Mouse (Mus musculus): Measurements from ENCODE around the gene Anxa9. TPM values are rescaled to one million over a fixed set of nuclear protein-coding genes. Genes with fewer than 3 reads are reported as not detected.
A peak's percentile ranks its signal among the peaks of the same experiment; 100 is the strongest.

Gene Anxa9
- polyA plus RNA-seq, 1 experiment from 2014 or later: 0.84 TPM

DNA sequence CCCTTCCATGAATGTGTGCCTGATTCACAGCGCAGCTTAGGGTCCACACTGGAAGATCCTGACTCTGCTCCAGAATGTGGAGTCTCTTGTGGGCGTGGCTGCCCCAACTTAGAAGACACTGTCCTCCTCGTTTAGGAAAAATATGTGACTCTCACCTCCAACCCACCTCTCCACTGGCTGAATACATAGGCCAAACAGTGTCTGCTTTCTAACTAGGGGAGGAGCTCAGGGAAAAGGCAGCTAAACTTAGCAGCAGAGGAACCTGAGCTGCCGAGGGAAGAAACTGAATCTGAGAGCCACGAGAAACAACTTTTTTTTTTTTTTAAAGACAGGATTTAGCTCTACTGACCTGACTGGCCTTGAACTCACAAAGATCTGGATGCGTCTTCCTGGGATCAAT is 31.8 kb downstream of the Anxa9 start:
- H3K36me3 ChIP-seq (ENCODE audit: control insufficient read depth, insufficient read depth, low read length): no peaks in the 10 kb centered on the region; the same call in 1 of the 2 replicates
- no peak overlapping the region for H3K9ac ChIP-seq (ENCODE audit: low read depth, low read length)
- no peak overlapping the region for H3K4me3 ChIP-seq (ENCODE audit: low read depth, low read length)
- 66% methylated on average over 6 of the region's 6 CpGs for WGBS (ENCODE audit: insufficient replicate concordance)
- H3K27me3 ChIP-seq (ENCODE audit: control insufficient read depth, insufficient read depth, low read length): no peaks in the 10 kb centered on the region
- no peaks in the 10 kb centered on the region for H3K4me1 ChIP-seq (ENCODE audit: control insufficient read depth, insufficient read depth, low read length)
- H3K9me3 ChIP-seq (replicated peaks; ENCODE audit: control insufficient read depth, low read length): no peaks in the 10 kb centered on the region
- no peak for ATAC-seq (replicated peaks; ENCODE audit: insufficient number of reproducible peaks, low FRiP score, low TSS enrichment)
- no peak overlapping the region for H3K4me2 ChIP-seq
- H3K27ac ChIP-seq (ENCODE audit: low read depth, low read length): peak overlapping the region; percentile 15; the same call in 1 of the 2 replicates

DNA sequence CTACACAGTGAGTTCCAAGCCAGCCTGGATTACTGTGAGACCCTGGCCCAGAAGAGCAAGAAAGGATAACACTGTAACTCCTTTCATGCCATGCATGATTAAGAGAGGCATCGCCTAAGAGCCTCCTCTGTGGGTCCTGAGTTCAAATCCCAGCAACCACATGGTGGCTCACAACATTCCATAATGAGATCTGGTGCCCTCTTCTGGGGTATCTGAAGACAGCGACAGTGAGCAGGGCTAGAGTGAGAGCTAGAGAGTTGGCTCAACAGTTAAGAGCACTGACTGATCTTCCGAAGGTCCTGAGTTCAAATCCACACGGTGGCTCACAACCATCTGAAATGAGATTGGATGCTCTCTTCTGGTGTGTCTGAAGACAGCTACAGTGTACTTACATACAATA is 32.5 kb downstream of the Anxa9 start:
- Histone ChIP-seq H3K4me3 (ENCODE audit: low read depth, low read length) (no peak overlapping the region), H3K9ac (ENCODE audit: low read depth, low read length) (no peak overlapping the region), H3K27ac (ENCODE audit: low read depth, low read length) (no peak overlapping the region), H3K9me3 (replicated peaks; ENCODE audit: control insufficient read depth, low read length) (no peaks in the 10 kb centered on the region), H3K36me3 (ENCODE audit: control insufficient read depth, insufficient read depth, low read length) (no peaks in the 10 kb centered on the region; the same call in 1 of the 2 replicates), H3K4me1 (ENCODE audit: control insufficient read depth, insufficient read depth, low read length) (no peaks in the 10 kb centered on the region), H3K27me3 (ENCODE audit: control insufficient read depth, insufficient read depth, low read length) (no peaks in the 10 kb centered on the region), H3K4me2 (no peak overlapping the region)
- WGBS (ENCODE audit: insufficient replicate concordance): 90% methylated on average over 4 of the region's 4 CpGs
- ATAC-seq (replicated peaks; ENCODE audit: insufficient number of reproducible peaks, low FRiP score, low TSS enrichment): no peak

DNA sequence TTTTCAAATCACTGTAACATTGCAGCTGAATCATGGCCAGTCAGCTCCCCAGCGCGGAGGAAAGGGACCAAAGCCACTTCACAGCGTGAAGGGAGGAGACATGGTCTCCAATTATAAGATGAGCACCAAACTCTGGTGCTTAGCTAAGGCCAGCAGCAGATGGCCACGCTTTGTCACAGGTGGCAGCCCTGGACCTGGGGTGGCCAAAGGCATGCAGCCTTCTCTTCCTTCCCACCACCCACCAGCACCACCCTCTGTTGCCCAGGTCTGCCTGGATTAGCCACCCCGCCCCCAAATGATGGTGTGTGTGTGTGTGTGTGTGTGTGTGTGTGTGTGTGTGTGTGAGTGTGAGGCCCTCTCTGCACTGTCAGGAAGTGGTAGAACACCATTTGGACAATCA is 33.5 kb downstream of the Anxa9 start:
- H3K4me2 ChIP-seq: no peak overlapping the region
- no peak overlapping the region for H3K4me3 ChIP-seq (ENCODE audit: low read depth, low read length)
- no peak overlapping the region for H3K9ac ChIP-seq (ENCODE audit: low read depth, low read length)
- ATAC-seq (replicated peaks; ENCODE audit: insufficient number of reproducible peaks, low FRiP score, low TSS enrichment): no peak
- whole genome bisulfite sequencing (ENCODE audit: insufficient replicate concordance): 80% methylated on average over 5 of the region's 5 CpGs
- no peak overlapping the region for H3K27ac ChIP-seq (ENCODE audit: low read depth, low read length)
- H3K27me3 ChIP-seq (ENCODE audit: control insufficient read depth, insufficient read depth, low read length): no peaks in the 10 kb centered on the region
- no peaks in the 10 kb centered on the region for H3K9me3 ChIP-seq (replicated peaks; ENCODE audit: control insufficient read depth, low read length)
- H3K4me1 ChIP-seq (ENCODE audit: control insufficient read depth, insufficient read depth, low read length): no peaks in the 10 kb centered on the region
- H3K36me3 ChIP-seq (ENCODE audit: control insufficient read depth, insufficient read depth, low read length): no peaks in the 10 kb centered on the region; the same call in 1 of the 2 replicates

DNA sequence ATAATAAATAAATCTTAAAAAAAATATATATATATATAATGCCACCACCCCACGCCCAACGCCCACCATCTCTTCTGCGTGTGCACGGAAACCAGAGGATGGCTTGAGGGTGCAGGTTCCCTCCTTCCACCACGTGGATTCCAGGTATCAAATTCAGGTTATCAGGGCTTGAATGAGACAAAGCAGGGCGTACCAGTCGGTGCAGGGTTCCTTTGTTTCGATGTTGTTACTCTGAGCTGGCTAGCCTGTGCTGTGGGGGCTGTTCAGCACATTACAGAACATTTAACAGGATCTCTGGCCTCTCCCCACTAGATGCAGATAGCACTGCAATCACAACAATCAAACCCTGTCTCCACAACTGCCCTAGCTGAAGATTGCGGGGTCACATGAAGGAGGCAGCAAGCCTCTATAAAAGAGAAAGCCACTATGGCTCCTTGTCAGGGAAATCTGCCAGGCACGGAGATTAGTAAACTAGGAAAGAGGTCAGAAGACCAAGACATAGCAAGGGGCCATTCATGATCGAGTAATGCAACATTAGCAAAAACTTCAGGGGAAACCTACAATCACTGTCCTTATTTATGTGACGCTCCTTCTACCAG is 36.1 kb downstream of the Anxa9 start:
- no peak overlapping the region for H3K27ac ChIP-seq (ENCODE audit: low read depth, low read length)
- 77% methylated on average over 12 of the region's 12 CpGs for WGBS (ENCODE audit: insufficient replicate concordance)
- no peaks in the 10 kb centered on the region for H3K9me3 ChIP-seq (replicated peaks; ENCODE audit: control insufficient read depth, low read length)
- no peak overlapping the region for H3K4me3 ChIP-seq (ENCODE audit: low read depth, low read length)
- H3K27me3 ChIP-seq (ENCODE audit: control insufficient read depth, insufficient read depth, low read length): no peaks in the 10 kb centered on the region
- no peak for ATAC-seq (replicated peaks; ENCODE audit: insufficient number of reproducible peaks, low FRiP score, low TSS enrichment)
- H3K36me3 ChIP-seq (ENCODE audit: control insufficient read depth, insufficient read depth, low read length): peaks cover 14% of the 10 kb centered on the region
- H3K9ac ChIP-seq (ENCODE audit: low read depth, low read length): no peak overlapping the region
- H3K4me2 ChIP-seq: no peak overlapping the region
- no peaks in the 10 kb centered on the region for H3K4me1 ChIP-seq (ENCODE audit: control insufficient read depth, insufficient read depth, low read length)

DNA sequence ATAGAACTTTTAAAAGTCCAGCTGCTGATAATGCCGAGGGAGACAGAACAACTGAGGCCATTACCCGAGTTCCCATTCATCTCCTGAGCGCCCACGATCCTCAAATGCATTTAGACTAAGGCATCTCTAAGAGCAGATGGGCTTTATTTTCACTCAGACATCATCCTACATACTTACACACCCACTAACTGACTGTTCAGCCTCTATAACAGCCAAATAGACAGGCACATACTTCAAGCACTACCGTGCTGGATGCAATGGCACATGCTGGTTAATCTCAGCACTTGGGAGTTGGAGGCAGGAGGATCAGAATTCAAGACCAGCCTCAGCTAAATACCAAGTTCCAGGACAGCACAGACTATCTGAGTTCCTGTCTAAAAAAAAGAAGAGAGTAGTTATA is 37.2 kb downstream of the Anxa9 start:
- no peak for ATAC-seq (replicated peaks; ENCODE audit: insufficient number of reproducible peaks, low FRiP score, low TSS enrichment)
- Histone ChIP-seq H3K36me3 (ENCODE audit: control insufficient read depth, insufficient read depth, low read length) (peaks cover 17% of the 10 kb centered on the region), H3K4me3 (ENCODE audit: low read depth, low read length) (no peak overlapping the region), H3K9ac (ENCODE audit: low read depth, low read length) (no peak overlapping the region), H3K4me2 (no peak overlapping the region), H3K4me1 (ENCODE audit: control insufficient read depth, insufficient read depth, low read length) (no peaks in the 10 kb centered on the region), H3K27me3 (ENCODE audit: control insufficient read depth, insufficient read depth, low read length) (no peaks in the 10 kb centered on the region), H3K27ac (ENCODE audit: low read depth, low read length) (no peak overlapping the region), H3K9me3 (replicated peaks; ENCODE audit: control insufficient read depth, low read length) (no peaks in the 10 kb centered on the region)
- 79% methylated on average over 5 of the region's 5 CpGs for WGBS (ENCODE audit: insufficient replicate concordance)

GRCm38 (mm10) chr3:95267855-95268254 is 39.1 kb downstream of the Anxa9 start:
- H3K36me3 ChIP-seq (ENCODE audit: control insufficient read depth, insufficient read depth, low read length): peaks cover 23% of the 10 kb centered on the region
- no peak for ATAC-seq (replicated peaks; ENCODE audit: insufficient number of reproducible peaks, low FRiP score, low TSS enrichment)

GRCm38 (mm10) chr3:95266052-95266451 is 40.9 kb downstream of the Anxa9 start:
- Histone ChIP-seq H3K27me3 (ENCODE audit: control insufficient read depth, insufficient read depth, low read length) (no peaks in the 10 kb centered on the region), H3K36me3 (ENCODE audit: control insufficient read depth, insufficient read depth, low read length) (peaks cover 27% of the 10 kb centered on the region), H3K4me2 (no peak overlapping the region), H3K9ac (ENCODE audit: low read depth, low read length) (no peak overlapping the region), H3K27ac (ENCODE audit: low read depth, low read length) (no peak overlapping the region), H3K4me1 (ENCODE audit: control insufficient read depth, insufficient read depth, low read length) (peaks cover 4% of the 10 kb centered on the region; the same call in 1 of the 2 replicates), H3K9me3 (replicated peaks; ENCODE audit: control insufficient read depth, low read length) (no peaks in the 10 kb centered on the region), H3K4me3 (ENCODE audit: low read depth, low read length) (no peak overlapping the region)
- ATAC-seq (replicated peaks; ENCODE audit: insufficient number of reproducible peaks, low FRiP score, low TSS enrichment): no peak
- WGBS (ENCODE audit: insufficient replicate concordance): 93% methylated on average over 3 of the region's 3 CpGs

More at GRCm38 (mm10) chr3:95267855-95268254, 39.1 kb downstream of the Anxa9 start:
- Histone ChIP-seq H3K9me3 (replicated peaks; ENCODE audit: control insufficient read depth, low read length) (no peaks in the 10 kb centered on the region), H3K4me1 (ENCODE audit: control insufficient read depth, insufficient read depth, low read length) (peaks cover 4% of the 10 kb centered on the region; the same call in 1 of the 2 replicates), H3K9ac (ENCODE audit: low read depth, low read length) (no peak overlapping the region), H3K27ac (ENCODE audit: low read depth, low read length) (no peak overlapping the region), H3K4me3 (ENCODE audit: low read depth, low read length) (no peak overlapping the region), H3K4me2 (no peak overlapping the region), H3K27me3 (ENCODE audit: control insufficient read depth, insufficient read depth, low read length) (no peaks in the 10 kb centered on the region)

- Histone ChIP-seq H3K4me3 (ENCODE audit: low read depth, low read length) (no peak overlapping the region), H3K4me2 (no peak overlapping the region), H3K4me1 (ENCODE audit: control insufficient read depth, insufficient read depth, low read length) (peaks cover 4% of the 10 kb centered on the region; the same call in 1 of the 2 replicates), H3K27ac (ENCODE audit: low read depth, low read length) (no peak overlapping the region), H3K9me3 (replicated peaks; ENCODE audit: control insufficient read depth, low read length) (no peaks in the 10 kb centered on the region), H3K9ac (ENCODE audit: low read depth, low read length) (no peak overlapping the region), H3K27me3 (ENCODE audit: control insufficient read depth, insufficient read depth, low read length) (no peaks in the 10 kb centered on the region), H3K36me3 (ENCODE audit: control insufficient read depth, insufficient read depth, low read length) (peaks cover 29% of the 10 kb centered on the region)
- ATAC-seq (replicated peaks; ENCODE audit: insufficient number of reproducible peaks, low FRiP score, low TSS enrichment): no peak
- WGBS (ENCODE audit: insufficient replicate concordance): 83% methylated on average over 1 of the region's 1 CpGs
Measured at GRCm38 (mm10) chr3:95264724-95265123, 42.3 kb downstream of the Anxa9 start.

DNA sequence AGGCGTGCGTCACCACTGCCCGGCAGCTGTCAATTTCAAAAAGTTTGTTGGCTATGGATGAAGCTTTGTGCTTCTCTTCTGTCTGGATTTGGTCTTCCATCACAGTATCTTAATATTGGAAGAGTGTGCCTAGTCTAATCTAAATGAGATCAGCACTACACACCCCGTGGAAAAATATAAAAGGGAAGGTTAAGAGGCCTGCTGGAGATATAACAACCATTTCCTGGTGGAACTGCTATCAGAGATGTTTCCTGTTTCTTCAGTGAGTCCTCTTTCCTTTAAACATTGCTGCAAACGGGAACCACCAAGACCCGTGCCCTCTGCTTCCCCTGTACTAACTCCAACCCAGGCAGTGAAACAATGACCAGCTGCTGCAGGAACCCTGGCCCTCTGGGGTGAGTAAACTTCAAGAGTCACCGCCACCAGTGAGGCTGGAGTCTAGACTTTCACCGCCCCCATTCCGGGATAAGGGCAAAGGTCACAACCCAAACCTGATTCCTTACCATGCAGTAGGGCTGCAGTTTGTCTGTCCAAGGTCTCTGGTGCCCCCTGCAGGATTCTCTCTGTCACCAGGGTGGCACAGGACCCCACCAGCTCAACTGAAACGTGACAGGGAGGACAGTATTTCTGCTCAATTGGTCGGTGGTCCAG is 43.8 kb downstream of the Anxa9 start:
- Histone ChIP-seq H3K4me3 (ENCODE audit: low read depth, low read length) (no peak overlapping the region), H3K27me3 (ENCODE audit: control insufficient read depth, insufficient read depth, low read length) (no peaks in the 10 kb centered on the region), H3K27ac (ENCODE audit: low read depth, low read length) (no peak overlapping the region), H3K4me1 (ENCODE audit: control insufficient read depth, insufficient read depth, low read length) (peaks cover 4% of the 10 kb centered on the region; the same call in 1 of the 2 replicates), H3K9ac (ENCODE audit: low read depth, low read length) (no peak overlapping the region), H3K36me3 (ENCODE audit: control insufficient read depth, insufficient read depth, low read length) (peaks cover 29% of the 10 kb centered on the region), H3K4me2 (no peak overlapping the region), H3K9me3 (replicated peaks; ENCODE audit: control insufficient read depth, low read length) (no peaks in the 10 kb centered on the region)
- WGBS (ENCODE audit: insufficient replicate concordance): 44% methylated on average over 11 of the region's 11 CpGs
- ATAC-seq (replicated peaks; ENCODE audit: insufficient number of reproducible peaks, low FRiP score, low TSS enrichment): no peak
